Mouse (Mus musculus): ENCODE measurements at regions not wholly inside any gene's neighbourhood (a gene's known extent, or its start where the extent isn't known, plus 50 kb on each side); places are given as distances from the start of the nearest gene placed in this dataset. TPM values are rescaled to one million over a fixed set of nuclear protein-coding genes. Genes with fewer than 3 reads are reported as not detected.

DNA sequence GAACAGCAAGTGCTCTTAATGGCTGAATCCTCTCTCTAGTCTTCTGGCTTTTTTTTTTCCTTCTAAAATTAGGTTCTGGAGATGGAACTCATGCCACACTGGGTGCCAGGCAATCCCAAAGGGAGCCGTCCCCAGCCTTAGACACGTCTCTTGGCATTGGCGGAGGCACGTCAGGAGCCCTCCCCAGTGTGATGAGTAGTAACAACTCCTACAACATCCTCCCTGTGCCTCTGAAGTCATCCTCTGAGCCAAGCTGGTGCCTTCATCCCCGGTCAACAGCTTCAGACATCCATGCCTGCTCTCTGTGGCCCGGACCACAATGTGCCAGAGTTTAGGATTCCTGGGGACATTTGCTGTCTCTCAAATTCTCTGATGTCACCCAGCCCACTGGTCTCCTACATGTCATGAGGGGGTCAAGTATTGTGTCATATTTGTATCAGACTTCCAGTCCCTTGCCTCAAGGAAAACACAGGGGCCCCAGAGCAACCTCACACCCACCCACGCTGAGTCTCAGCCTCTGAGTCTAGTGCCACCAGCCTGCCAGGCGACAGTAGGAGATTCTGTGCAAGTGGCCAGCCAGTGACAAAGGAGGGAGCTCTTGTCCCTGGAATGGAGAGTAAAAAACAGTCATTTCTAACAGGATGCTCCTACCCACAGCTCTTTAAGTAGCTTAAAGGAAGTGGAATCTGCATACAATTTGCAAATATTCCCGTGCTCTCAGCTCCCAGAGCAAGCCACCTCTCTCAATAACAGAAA lies 144.5 kb upstream of the Kcnab2 start:
- H3K27me3 ChIP-seq (ENCODE audit: control insufficient read depth, insufficient read depth, insufficient read length) = no peaks in the 10 kb centered on the region
- H3K79me3 ChIP-seq (ENCODE audit: low read depth) = no peaks in the 10 kb centered on the region
- H3K79me2 ChIP-seq (ENCODE audit: control insufficient read depth, insufficient read depth) = no peaks in the 10 kb centered on the region
- no peak overlapping the region for H3ac ChIP-seq (ENCODE audit: control insufficient read depth, insufficient read length, low read depth)
- H3K4me3 ChIP-seq (ENCODE audit: insufficient read depth, poor library complexity, severe bottlenecking) = no peak overlapping the region
- H3K36me3 ChIP-seq (ENCODE audit: control insufficient read depth, insufficient read depth) = no peaks in the 10 kb centered on the region
- TF ChIP-seq MAX (IDR thresholded peaks at IDR 0.05) (no peak), MYOG (IDR thresholded peaks at IDR 0.05; ENCODE audit: control insufficient read depth, extremely low read depth, insufficient read length) (no peak)

GRCm38 (mm10) chr4:152617636-152618035 lies 140.0 kb upstream of the Kcnab2 start:
- TF ChIP-seq CEBPB (IDR thresholded peaks at IDR 0.05; ENCODE audit: low read depth) (no peak), MYOG (IDR thresholded peaks at IDR 0.05; ENCODE audit: control insufficient read depth, extremely low read depth, insufficient read length) (no peak), MYOD1 (IDR thresholded peaks at IDR 0.05; ENCODE audit: control insufficient read depth, insufficient read length, low read depth) (no peak), USF1 (IDR thresholded peaks at IDR 0.05; ENCODE audit: low read depth) (no peak), MAX (IDR thresholded peaks at IDR 0.05) (no peak), FOSL1 (IDR thresholded peaks at IDR 0.05; ENCODE audit: insufficient read depth, low read length, poor library complexity, severe bottlenecking) (no peak), CTCF (IDR thresholded peaks at IDR 0.05; ENCODE audit: control insufficient read depth, insufficient read depth, insufficient read length) (no peak)
- H3ac ChIP-seq (ENCODE audit: control insufficient read depth, insufficient read length, low read depth) = no peak overlapping the region

GRCm38 (mm10) chr4:152615155-152615554 lies 137.5 kb upstream of the Kcnab2 start:
- Histone ChIP-seq H3K79me3 (ENCODE audit: low read depth) (no peaks in the 10 kb centered on the region), H3K36me3 (ENCODE audit: control insufficient read depth, insufficient read depth) (no peaks in the 10 kb centered on the region), H3K27me3 (ENCODE audit: control insufficient read depth, insufficient read depth, insufficient read length) (no peaks in the 10 kb centered on the region), H3K79me2 (ENCODE audit: control insufficient read depth, insufficient read depth) (no peaks in the 10 kb centered on the region), H3K4me3 (ENCODE audit: insufficient read depth, poor library complexity, severe bottlenecking) (no peak overlapping the region), H3ac (ENCODE audit: control insufficient read depth, insufficient read length, low read depth) (no peak overlapping the region)
- TF ChIP-seq MYOG (IDR thresholded peaks at IDR 0.05; ENCODE audit: control insufficient read depth, extremely low read depth, insufficient read length) (no peak), MYOD1 (IDR thresholded peaks at IDR 0.05; ENCODE audit: control insufficient read depth, insufficient read length, low read depth) (no peak), CTCF (IDR thresholded peaks at IDR 0.05; ENCODE audit: control insufficient read depth, insufficient read depth, insufficient read length) (no peak), CEBPB (IDR thresholded peaks at IDR 0.05; ENCODE audit: low read depth) (no peak), FOSL1 (IDR thresholded peaks at IDR 0.05; ENCODE audit: insufficient read depth, low read length, poor library complexity, severe bottlenecking) (no peak)

More at GRCm38 (mm10) chr4:152617636-152618035, 140.0 kb upstream of the Kcnab2 start:
- H3K79me3 ChIP-seq (ENCODE audit: low read depth) = no peaks in the 10 kb centered on the region
- H3K79me2 ChIP-seq (ENCODE audit: control insufficient read depth, insufficient read depth) = no peaks in the 10 kb centered on the region
- no peaks in the 10 kb centered on the region for H3K36me3 ChIP-seq (ENCODE audit: control insufficient read depth, insufficient read depth)
- H3K4me3 ChIP-seq (ENCODE audit: insufficient read depth, poor library complexity, severe bottlenecking) = no peak overlapping the region
- no peaks in the 10 kb centered on the region for H3K27me3 ChIP-seq (ENCODE audit: control insufficient read depth, insufficient read depth, insufficient read length)

GRCm38 (mm10) chr4:152614356-152615100 lies 136.9 kb upstream of the Kcnab2 start:
- Histone ChIP-seq H3K4me3 (ENCODE audit: insufficient read depth, poor library complexity, severe bottlenecking) (no peak overlapping the region), H3ac (ENCODE audit: control insufficient read depth, insufficient read length, low read depth) (no peak overlapping the region), H3K79me2 (ENCODE audit: control insufficient read depth, insufficient read depth) (no peaks in the 10 kb centered on the region), H3K27me3 (ENCODE audit: control insufficient read depth, insufficient read depth, insufficient read length) (no peaks in the 10 kb centered on the region), H3K36me3 (ENCODE audit: control insufficient read depth, insufficient read depth) (no peaks in the 10 kb centered on the region), H3K79me3 (ENCODE audit: low read depth) (no peaks in the 10 kb centered on the region)
- TF ChIP-seq MYOG (IDR thresholded peaks at IDR 0.05; ENCODE audit: control insufficient read depth, extremely low read depth, insufficient read length) (no peak), CTCF (IDR thresholded peaks at IDR 0.05; ENCODE audit: control insufficient read depth, insufficient read depth, insufficient read length) (no peak), MYOD1 (IDR thresholded peaks at IDR 0.05; ENCODE audit: control insufficient read depth, insufficient read length, low read depth) (no peak), MAX (IDR thresholded peaks at IDR 0.05) (no peak), CEBPB (IDR thresholded peaks at IDR 0.05; ENCODE audit: low read depth) (no peak), USF1 (IDR thresholded peaks at IDR 0.05; ENCODE audit: low read depth) (no peak), FOSL1 (IDR thresholded peaks at IDR 0.05; ENCODE audit: insufficient read depth, low read length, poor library complexity, severe bottlenecking) (no peak)

Small RNAs in the stretch of these regions (microRNA-seq; reads per million reads assigned to microRNA genes)
- gene Gm25779 (ENCODE audit: borderline microRNAs expressed) = not detected

Data from C2C12 (cell line).